Mouse (Mus musculus) heart, adult 11 months (tissue): ENCODE data around the gene Paxx.

ENCODE experiments used
- DNase-seq: peaks from one replicate; pipeline ENCODE4 v3.0.0; 2022

The Paxx gene

DNA sequence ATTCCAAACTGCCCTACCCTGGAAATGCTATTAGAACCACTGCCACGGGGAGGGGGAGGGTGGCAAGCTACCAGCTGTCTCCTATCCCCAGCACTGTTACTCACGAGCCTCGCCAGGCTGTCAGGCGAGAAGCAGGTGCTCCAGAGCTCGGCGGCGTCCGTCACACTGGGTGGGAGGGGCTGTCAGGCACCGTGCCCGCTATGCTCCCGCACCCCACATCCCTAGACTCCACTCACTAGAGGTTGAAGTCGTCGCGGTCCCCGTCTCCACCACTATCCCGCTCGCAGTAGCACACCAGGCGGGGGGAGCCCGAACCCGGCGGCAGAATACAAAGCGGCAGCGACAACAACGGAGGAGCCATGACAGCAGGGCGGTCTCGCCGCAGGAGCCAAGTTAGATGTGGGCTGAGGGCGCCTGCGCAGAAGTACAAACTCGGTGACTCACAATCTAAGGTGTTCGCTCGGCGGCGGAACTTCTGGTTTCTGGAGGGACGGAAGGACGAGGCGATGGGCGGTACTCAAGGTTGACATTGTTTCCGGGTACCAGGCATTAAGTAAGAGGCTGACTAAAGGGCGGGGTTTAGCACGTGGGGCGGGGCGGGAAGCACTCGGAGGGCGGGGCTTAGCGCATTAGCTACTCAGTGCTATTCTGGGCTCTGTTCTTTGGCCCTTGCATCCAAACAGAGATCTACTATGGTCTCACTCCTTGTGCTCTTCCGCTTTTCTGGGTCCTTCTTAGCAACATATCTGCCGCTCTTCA, at the start of gene Paxx:
Paxx (minus strand) TSS at position 544 of the 759 bp plus-strand sequence.
- peak; percentile 100 for DNase-seq

- no peak for DNase-seq
Observed at GRCm38 (mm10) chr2:25509912-25510311, 49.0 kb upstream of the Paxx start.

- DNase-seq, result no peak
Observed at GRCm38 (mm10) chr2:25506964-25507363, 46.1 kb upstream of the Paxx start.

- DNase-seq, result no peak
Observed at GRCm38 (mm10) chr2:25505860-25506259, 45.0 kb upstream of the Paxx start.

DNA sequence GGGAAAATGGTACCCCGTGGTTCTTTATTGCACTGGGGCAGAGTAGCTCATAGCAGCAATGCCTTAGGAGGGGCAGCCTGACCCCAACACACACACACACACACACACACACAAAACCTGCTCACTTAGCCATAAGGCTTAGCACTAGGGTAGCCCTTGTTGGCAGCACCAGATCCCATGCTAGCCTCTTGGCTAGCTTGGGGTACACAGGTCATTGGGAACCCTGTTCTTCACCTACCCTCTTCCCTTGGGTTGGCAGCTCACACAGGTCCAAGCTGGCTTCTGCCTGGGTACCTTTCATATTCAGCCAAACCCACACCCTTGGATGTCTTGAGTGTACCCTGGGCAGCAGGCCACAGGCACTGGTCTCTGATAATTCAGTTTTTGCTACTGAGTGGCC, 44.1 kb upstream of the Paxx start:
- DNase-seq, result no peak

DNA sequence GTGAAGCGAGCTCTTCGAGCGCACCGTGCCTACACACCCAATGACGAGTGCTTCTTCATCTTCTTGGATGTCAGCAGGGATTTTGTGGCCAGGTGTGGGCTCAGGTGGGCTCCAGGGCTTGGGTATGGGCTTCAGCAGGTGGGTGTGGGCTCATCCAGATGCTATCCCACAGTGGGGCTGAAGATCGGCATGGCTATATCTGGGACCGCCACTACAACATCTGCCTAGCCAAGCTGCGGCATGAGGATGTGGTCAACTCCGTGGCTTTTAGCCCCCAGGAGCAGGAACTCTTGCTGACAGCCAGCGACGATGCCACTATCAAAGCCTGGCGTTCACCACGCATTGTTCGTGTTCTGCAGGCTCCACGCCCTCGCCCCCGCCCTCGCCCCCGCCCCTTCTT, 43.6 kb upstream of the Paxx start:
- no peak for DNase-seq

DNA sequence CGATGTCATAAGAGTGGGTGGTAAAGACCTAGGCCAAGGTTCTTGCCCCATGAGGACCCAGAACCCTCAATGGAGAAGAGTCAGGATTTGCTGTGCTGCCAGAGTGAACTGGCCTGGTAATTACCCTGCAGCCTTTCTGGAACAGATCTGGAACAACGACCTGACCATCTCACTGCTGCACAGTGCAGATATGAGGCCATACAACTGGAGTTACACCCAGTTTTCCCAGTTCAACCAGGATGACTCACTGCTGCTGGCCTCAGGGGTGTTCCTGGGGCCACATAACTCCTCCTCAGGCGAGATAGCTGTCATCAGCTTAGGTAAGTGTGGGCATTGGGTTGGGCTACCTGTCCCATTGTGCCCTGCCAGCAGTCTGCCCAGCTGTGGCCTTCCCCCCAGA, 41.8 kb upstream of the Paxx start:
- DNase-seq, result no peak

GRCm38 (mm10) chr2:25501593-25502486, 40.9 kb upstream of the Paxx start, which contains the start of gene C8g:
Gene C8g (minus strand): TSS chr2:25501719.
- DNase-seq, result no peak

GRCm38 (mm10) chr2:25500576-25501405, 39.9 kb upstream of the Paxx start, which contains the start of gene Fbxw5:
Gene Fbxw5 (plus strand): TSS chr2:25500750.
- DNase-seq, result peak; percentile 99

DNA sequence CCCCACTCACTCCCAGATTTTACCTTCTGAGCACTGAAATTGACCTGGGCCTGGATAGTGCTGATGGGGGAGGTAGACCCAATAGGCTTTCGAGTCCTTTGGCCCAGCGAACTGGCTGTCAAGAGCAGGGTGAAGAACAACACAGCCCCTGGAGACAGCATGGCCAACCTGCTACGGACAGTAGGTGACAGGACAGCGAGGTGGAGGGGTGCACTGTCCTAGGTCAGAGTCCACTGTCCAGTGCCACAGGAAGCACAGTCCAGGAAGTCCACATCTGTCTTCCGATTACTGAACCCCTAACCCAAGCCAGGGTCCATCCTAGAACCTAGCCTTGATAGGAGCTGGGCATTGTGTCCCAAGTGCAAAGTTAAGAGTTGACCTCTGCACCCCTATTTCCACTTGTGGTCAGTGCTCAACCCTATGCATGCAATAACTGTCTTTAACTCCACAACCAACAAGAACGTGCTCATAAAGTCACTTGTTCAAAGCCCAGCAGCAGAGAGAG, 39.2 kb upstream of the Paxx start:
- DNase-seq, result peak; percentile 94

DNA sequence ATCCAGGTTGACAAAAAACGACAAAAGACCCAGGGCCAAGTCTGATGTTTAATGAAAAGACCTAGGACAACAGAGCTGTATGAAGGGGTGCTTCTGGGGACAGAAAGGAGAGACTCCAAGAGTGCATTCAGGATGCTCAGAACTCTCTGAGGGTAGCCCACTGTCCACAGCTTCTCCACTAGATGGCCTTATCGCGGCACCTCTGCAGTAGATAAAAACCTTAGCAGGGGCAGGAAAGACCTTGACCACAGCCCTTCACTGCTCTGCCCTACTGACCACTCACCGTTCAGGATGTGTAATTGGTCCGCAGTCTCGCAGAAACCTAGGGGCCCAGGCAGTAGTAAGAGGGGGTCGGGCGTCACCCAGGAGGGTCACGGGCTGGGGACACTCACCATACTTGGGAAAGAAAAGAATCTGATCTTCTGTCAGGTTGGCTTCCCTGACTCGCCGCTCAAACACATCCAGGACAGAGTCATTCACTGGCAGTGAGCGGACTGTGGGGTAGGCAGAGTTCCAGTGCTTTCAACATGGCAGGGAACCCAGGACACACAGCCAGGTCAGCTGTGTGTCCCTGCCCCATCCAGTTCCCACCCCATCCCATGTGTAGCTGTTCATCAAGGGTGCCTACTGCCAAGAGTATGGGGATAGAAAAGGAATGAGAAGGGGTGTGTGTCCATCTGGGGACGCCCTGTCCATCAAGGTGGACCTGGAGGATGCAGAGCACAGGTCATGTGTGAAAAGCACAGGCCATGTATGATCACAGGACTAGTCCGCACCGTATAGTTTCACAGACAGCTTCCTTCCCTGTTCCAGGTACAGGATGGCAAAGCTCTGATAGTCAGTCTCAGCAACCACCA, 38.0 kb upstream of the Paxx start:
- peak; percentile 94 for DNase-seq

DNA sequence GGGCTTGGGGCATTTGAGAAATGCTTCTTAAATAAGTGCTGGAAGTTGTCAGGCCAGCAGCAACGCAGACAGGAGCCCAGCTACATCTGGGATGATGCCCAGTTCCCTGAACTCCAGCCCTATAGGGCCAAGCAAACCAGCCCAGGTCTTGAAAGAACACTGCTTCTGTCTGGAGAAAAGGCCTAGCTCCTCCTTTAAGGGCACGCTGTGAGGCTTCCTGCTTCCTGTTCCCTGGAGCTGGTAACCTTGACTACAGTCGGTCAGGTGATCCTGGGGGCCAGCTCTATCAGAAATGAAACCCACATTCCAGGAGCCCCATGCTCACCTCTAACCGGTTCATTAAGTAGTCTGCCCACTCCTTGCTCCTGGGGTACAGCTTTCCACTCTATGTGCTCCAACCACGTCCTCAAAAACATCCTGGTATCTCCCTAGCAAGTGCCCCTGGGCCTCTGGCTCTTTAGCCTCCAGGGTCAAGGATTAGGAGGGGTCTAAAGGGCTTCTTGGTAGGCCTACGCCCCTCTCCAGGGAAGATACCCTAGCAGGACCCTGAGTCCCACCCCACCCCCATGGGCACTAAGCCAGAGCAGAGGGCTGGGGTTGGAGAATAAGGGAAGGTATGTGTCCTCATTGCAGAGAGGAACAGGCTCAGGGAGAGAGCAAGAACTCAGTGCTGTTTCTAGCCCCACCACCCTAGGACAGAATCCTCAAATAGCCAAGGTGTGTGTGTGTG, 37.1 kb upstream of the Paxx start:
- no peak for DNase-seq

- no peak for DNase-seq
Observed at GRCm38 (mm10) chr2:25496462-25496861, 35.6 kb upstream of the Paxx start.

DNA sequence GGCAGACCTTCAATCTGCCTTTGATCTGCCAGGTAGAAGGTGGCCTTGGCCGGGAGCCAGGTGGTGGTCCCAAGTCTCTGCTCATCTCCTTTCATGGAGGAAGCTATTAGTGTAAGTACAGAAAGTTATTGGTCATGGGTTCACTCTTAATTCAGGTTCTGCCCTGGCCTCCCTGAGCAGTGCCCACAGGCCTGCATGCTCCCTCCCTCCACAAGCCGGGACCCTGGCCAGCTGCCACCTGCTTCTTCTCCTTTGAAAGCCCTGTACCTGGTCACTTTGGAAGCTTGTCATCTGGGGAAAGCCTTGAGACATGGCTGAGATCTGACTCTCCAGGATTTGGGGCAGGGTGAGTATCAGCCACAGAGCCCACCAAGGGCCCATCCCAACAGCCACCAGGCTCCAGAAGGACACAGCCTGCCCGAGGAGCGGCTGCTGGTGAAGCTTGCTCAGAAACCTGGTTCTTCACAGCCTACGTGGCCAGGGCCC, 32.6 kb upstream of the Paxx start, which contains the start of gene Lcn12:
Lcn12 (minus strand) TSS at position 436 of the 486 bp plus-strand sequence.
- no peak for DNase-seq

GRCm38 (mm10) chr2:25492988-25493387, 32.1 kb upstream of the Paxx start:
- DNase-seq, result no peak

GRCm38 (mm10) chr2:25488671-25489068, 27.8 kb upstream of the Paxx start:
- DNase-seq, result no peak

GRCm38 (mm10) chr2:25487965-25488670, 27.2 kb upstream of the Paxx start:
- DNase-seq, result no peak

DNA sequence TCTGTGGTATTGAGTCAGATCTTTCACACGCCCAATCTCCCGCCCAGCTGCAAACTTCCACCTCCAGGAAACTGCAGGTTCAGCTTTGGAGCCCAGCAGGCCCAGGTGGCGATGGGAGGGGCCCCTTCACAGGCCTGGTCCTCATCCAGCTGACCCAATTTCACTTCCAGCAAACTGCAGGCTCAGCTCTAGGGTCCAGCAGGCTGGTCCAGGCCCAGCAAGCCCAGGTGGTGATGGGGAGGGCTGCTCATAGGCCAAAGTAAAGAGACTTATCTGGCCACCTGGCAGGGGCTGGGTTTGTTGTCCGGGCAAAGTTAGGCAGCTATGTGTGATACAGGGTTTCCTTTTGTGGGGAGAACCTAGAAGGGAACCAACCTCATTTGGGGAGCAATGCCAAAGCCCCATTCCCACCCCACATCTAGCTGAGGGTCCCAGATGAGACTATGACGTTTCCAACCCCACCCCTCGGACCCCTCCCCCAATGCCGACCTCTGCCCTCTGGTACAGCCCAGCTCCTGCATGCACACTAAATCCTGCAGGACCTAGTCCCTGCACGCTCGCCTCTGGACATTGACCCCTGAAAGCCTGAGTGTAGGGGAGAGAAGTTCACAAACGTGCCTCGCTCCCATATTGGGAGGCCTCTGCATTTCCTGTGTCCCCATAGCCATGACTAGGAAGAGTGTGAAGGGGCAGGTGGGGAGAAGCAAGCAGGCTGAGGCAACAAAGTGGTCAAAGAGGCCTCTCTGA, 24.2 kb upstream of the Paxx start:
- no peak for DNase-seq

- no peak for DNase-seq
Observed at GRCm38 (mm10) chr2:25482969-25483368, 22.1 kb upstream of the Paxx start.
